In genomic region chr1:74806360-74807311, GRCm38 (mm10) we compare ENCODE assay signal across 7 mouse cellular contexts. TPM values are rescaled to one million over a fixed set of nuclear protein-coding genes. Genes with fewer than 3 reads are reported as not detected.
DNase-seq lines count a peak whose midpoint lies in the region; ATAC-seq and TF ChIP-seq lines count a peak whose summit lies in the region.

No protein-coding gene starts in this region.

- TF ChIP-seq POLR2A in spleen, adult 2 months (IDR thresholded peaks at IDR 0.05; ENCODE audit: low read depth, low read length) = no peak

- ATAC-seq in forebrain, embryonic 15.5 days (replicated peaks) = peak; percentile 45
- ATAC-seq in neural tube, embryonic 11.5 days (ENCODE audit: insufficient read depth, low FRiP score, low TSS enrichment) = peak; percentile 42

- H3K4me3 ChIP-seq in spleen, adult 2 months (ENCODE audit: extremely low read depth, insufficient read depth, insufficient read length) = peak overlapping the region; percentile 42; the same call in 1 of the 2 replicates
- peak overlapping the region; percentile 35 for H3K4me3 ChIP-seq in forebrain, embryonic 15.5 days
- peak overlapping the region; percentile 28 for H3K4me3 ChIP-seq in neural tube, embryonic 11.5 days (ENCODE audit: low read depth, low read length)

- TF ChIP-seq CTCF in spleen, adult 2 months (IDR thresholded peaks at IDR 0.05; ENCODE audit: extremely low read depth, insufficient read depth, insufficient read length, insufficient replicate concordance) = 0 out of 2 replicates have a peak, but pooled peaks have one; percentile 6

- peak overlapping the region; percentile 57 for H3K4me2 ChIP-seq in forebrain, embryonic 15.5 days (replicated peaks)
- peak overlapping the region; percentile 56 for H3K4me2 ChIP-seq in neural tube, embryonic 11.5 days (ENCODE audit: low read depth)

- peaks cover 40% of the 10 kb centered on the region for H3K4me1 ChIP-seq in spleen, adult 2 months (ENCODE audit: control insufficient read depth, insufficient read depth, insufficient read length)
- peaks cover 35% of the 10 kb centered on the region for H3K4me1 ChIP-seq in forebrain, embryonic 15.5 days
- H3K4me1 ChIP-seq in neural tube, embryonic 11.5 days (ENCODE audit: control insufficient read depth, insufficient read depth, low read length) = peaks cover 26% of the 10 kb centered on the region

- no peaks in the 10 kb centered on the region for H3K36me3 ChIP-seq in spleen, adult 2 months (ENCODE audit: control insufficient read depth, insufficient read depth, low read length)
- no peaks in the 10 kb centered on the region for H3K36me3 ChIP-seq in forebrain, embryonic 15.5 days
- H3K36me3 ChIP-seq in neural tube, embryonic 11.5 days (ENCODE audit: control insufficient read depth, insufficient read depth, low read length) = no peaks in the 10 kb centered on the region

- H3K27ac ChIP-seq in spleen, adult 2 months (ENCODE audit: insufficient read depth, low read length) = no peak overlapping the region
- no peak overlapping the region for H3K27ac ChIP-seq in forebrain, embryonic 15.5 days (replicated peaks)
- H3K27ac ChIP-seq in neural tube, embryonic 11.5 days (ENCODE audit: low read depth, low read length) = no peak overlapping the region

- WGBS in spleen, adult 2 months = under 1% methylated on average over 37 of the region's 38 CpGs
- under 1% methylated on average over 37 of the region's 38 CpGs for WGBS in forebrain, embryonic 15.5 days
- under 1% methylated on average over 37 of the region's 38 CpGs for WGBS in neural tube, embryonic 11.5 days

- H3K9ac ChIP-seq in forebrain, embryonic 15.5 days (replicated peaks) = peak overlapping the region; percentile 43
- H3K9ac ChIP-seq in neural tube, embryonic 11.5 days (ENCODE audit: low read length) = peak overlapping the region; percentile 26; the same call in 1 of the 2 replicates

- DNase-seq in spleen, adult 2 months (ENCODE audit: low read depth in 1 of 2, low spot score in 2 of 2) = peak; percentile 43 to 52
- DNase-seq in spleen, postnatal 4 days (ENCODE audit: low spot score in 2 of 2) = no peak
- DNase-seq in adrenal gland, postnatal 14 days = peak; percentile 75
- DNase-seq in layer of hippocampus, postnatal 10 days (ENCODE audit: low spot score in 2 of 2) = peak; percentile 48 to 58
- DNase-seq in neural tube, embryonic 11.5 days (ENCODE audit: low spot score) = peak; percentile 77
- peak; percentile 51 for DNase-seq in thymus, postnatal 14 days

- peaks cover 16% of the 10 kb centered on the region for H3K27me3 ChIP-seq in spleen, adult 2 months (ENCODE audit: control insufficient read depth, insufficient read depth, low read length)
- H3K27me3 ChIP-seq in forebrain, embryonic 15.5 days = peaks cover 83% of the 10 kb centered on the region
- peaks cover 62% of the 10 kb centered on the region for H3K27me3 ChIP-seq in neural tube, embryonic 11.5 days (ENCODE audit: control insufficient read depth, insufficient read depth, low read length)

- no peaks in the 10 kb centered on the region for H3K9me3 ChIP-seq in forebrain, embryonic 15.5 days
- no peaks in the 10 kb centered on the region for H3K9me3 ChIP-seq in neural tube, embryonic 11.5 days (ENCODE audit: control insufficient read depth, low read length)

RNA-seq across cellular contexts. Expression of gene Wnt10a, which starts 15.3 kb away (rescaled TPM):
- polyA plus RNA-seq in spleen, adult 2 months (2012; rRNA removed) = 3.1 and 3.2 TPM in 2 replicates
- total RNA-seq in adrenal gland, postnatal 14 days (2021) = 0.30 TPM in 2 replicates
- 0.50 and 0.80 TPM in 2 replicates for polyA plus RNA-seq in forebrain, embryonic 15.5 days (2015; fragmentation: Nextera tagmentation; extraction: Ambion mirVana)
- 1 to 10 TPM; 1.1 to 1.2 TPM for total RNA-seq in layer of hippocampus, postnatal 10 days (2021)
- 1.7 and 2.4 TPM in 2 replicates for polyA plus RNA-seq in neural tube, embryonic 11.5 days (2014; fragmentation: Nextera tagmentation; extraction: Ambion mirVana)

RNA-seq across cellular contexts. Expression of gene Wnt6, which starts 34.9 kb away (rescaled TPM):
- polyA plus RNA-seq in spleen, adult 2 months (2012; rRNA removed) = 1.9 and 2.0 TPM in 2 replicates
- total RNA-seq in adrenal gland, postnatal 14 days (2021) = 2.4 and 3.2 TPM in 2 replicates
- polyA plus RNA-seq in forebrain, embryonic 15.5 days (2015; fragmentation: Nextera tagmentation; extraction: Ambion mirVana) = 2.2 and 2.3 TPM in 2 replicates
- total RNA-seq in layer of hippocampus, postnatal 10 days (2021) = 1 to 10 TPM in 1 of 2 experiments, under 1 TPM in 1; 0.75 to 1.3 TPM
- polyA plus RNA-seq in neural tube, embryonic 11.5 days (2014; fragmentation: Nextera tagmentation; extraction: Ambion mirVana) = 14.5 and 14.6 TPM in 2 replicates

RNA-seq across cellular contexts. Expression of gene Cdk5r2, which starts 48.1 kb away (rescaled TPM):
- polyA plus RNA-seq in spleen, adult 2 months (2012; rRNA removed) = not detected in 2 replicates
- 4.1 and 5.8 TPM in 2 replicates for total RNA-seq in adrenal gland, postnatal 14 days (2021)
- polyA plus RNA-seq in forebrain, embryonic 15.5 days (2015; fragmentation: Nextera tagmentation; extraction: Ambion mirVana) = 2.1 and 2.4 TPM in 2 replicates
- total RNA-seq in layer of hippocampus, postnatal 10 days (2021) = 100 to 1,000 TPM; 286 to 311 TPM
- polyA plus RNA-seq in neural tube, embryonic 11.5 days (2014; fragmentation: Nextera tagmentation; extraction: Ambion mirVana) = 4.0 and 4.5 TPM in 2 replicates

RNA-seq across cellular contexts. Expression of gene Prkag3, which starts 57.6 kb away (rescaled TPM):
- 0.06 and 0.18 TPM in 2 replicates for polyA plus RNA-seq in spleen, adult 2 months (2012; rRNA removed)
- 0.15 TPM in 1 of 2 replicates, not detected in the other for total RNA-seq in adrenal gland, postnatal 14 days (2021)
- polyA plus RNA-seq in forebrain, embryonic 15.5 days (2015; fragmentation: Nextera tagmentation; extraction: Ambion mirVana) = not detected in 2 replicates
- total RNA-seq in layer of hippocampus, postnatal 10 days (2021) = not detected
- 0.16 TPM in 1 of 2 replicates, not detected in the other for polyA plus RNA-seq in neural tube, embryonic 11.5 days (2014; fragmentation: Nextera tagmentation; extraction: Ambion mirVana)

Comparison
In these comparisons a context has a peak if more than half of its experiments do, and no peak if none do; other contexts are left out.
1. DNase-seq: peak in spleen, adult 2 months (2 of 2), adrenal gland, postnatal 14 days (single experiment), layer of hippocampus, postnatal 10 days (2 of 2), neural tube, embryonic 11.5 days (single experiment) and thymus, postnatal 14 days (single experiment); none in spleen, postnatal 4 days (0 of 2).
2. Peak in every context shown above with its lines, with median percentiles within 50 percentile points of each other: H3K4me3 ChIP-seq.